Mouse (Mus musculus) liver, embryonic 14.5 days (tissue): ENCODE data around the gene Cobll1. TPM values are rescaled to one million over a fixed set of nuclear protein-coding genes. Genes with fewer than 3 reads are reported as not detected.
"Not testable (repeated sequence)": the region's sequence is repeated elsewhere in the genome, so short reads cannot be mapped to it uniquely, and the experiment has no call there.

ENCODE experiments used
- ATAC-seq: fragments of 200-750 bp; cut with Nextera tagmentation; 2 replicates; pipeline ENCODE4 v1.8.0; 2017; ENCODE audit warnings: moderate number of reproducible peaks, mild to moderate bottlenecking, moderate library complexity; ENCODE audit not compliant: insufficient read depth
- DNase-seq, 3 experiments: peaks; one replicate each; pipeline ENCODE4 v3.0.0-alpha.2; 2012 to 2013; ENCODE audit warnings: low read depth in 3 of 3, low spot score in 3 of 3
- H3K27ac ChIP-seq: fragments of 300-500 bp; sonication (generic); 2 replicates; pipeline ENCODE4 v1.5.1; 2014; ENCODE audit warnings: moderate library complexity, mild to moderate bottlenecking, control low read depth, inconsistent platforms
- H3K27me3 ChIP-seq: fragments of 300-500 bp; sonication (generic); 2 replicates; pipeline ENCODE4 v1.6.1; 2014; ENCODE audit warnings: mild to moderate bottlenecking, low read length, moderate library complexity; ENCODE audit not compliant: control insufficient read depth, insufficient read depth
- H3K36me3 ChIP-seq: fragments of 300-500 bp; sonication (generic); replicated peaks from 2 replicates; pipeline ENCODE4 v1.6.1; 2014; ENCODE audit warnings: low read depth; ENCODE audit not compliant: control insufficient read depth, insufficient read depth
- H3K4me1 ChIP-seq, 2 experiments: fragments of 200-500 bp in 1 of 2; fragments of 300-500 bp in 1 of 2; sonication (generic) in 1 of 2; replicated peaks; 2 replicates each; pipeline ENCODE4 v1.6.1; 2012 to 2014; ENCODE audit warnings: antibody characterized with exemption in 1 of 2, inconsistent platforms in 1 of 2, low read length in 1 of 2; ENCODE audit not compliant: control insufficient read depth in 2 of 2, insufficient read depth in 2 of 2
- H3K4me2 ChIP-seq: fragments of 300-500 bp; sonication (generic); 2 replicates; pipeline ENCODE4 v1.6.1; 2014; ENCODE audit warnings: low read depth, mild to moderate bottlenecking, control low read depth, moderate library complexity
- H3K4me3 ChIP-seq, 2 experiments: fragments of 200-500 bp in 1 of 2; fragments of 300-500 bp in 1 of 2; sonication (generic) in 1 of 2; 2 replicates each; pipeline ENCODE4 v1.5.1; 2012 to 2014; ENCODE audit warnings: low read depth in 2 of 2, low read length in 2 of 2, mild to moderate bottlenecking in 2 of 2, control low read depth in 1 of 2, inconsistent platforms in 1 of 2, moderate library complexity in 1 of 2; ENCODE audit not compliant: insufficient read depth in 1 of 2
- H3K9ac ChIP-seq: fragments of 300-500 bp; sonication (generic); replicated peaks from 2 replicates; pipeline ENCODE4 v1.6.1; 2014; ENCODE audit warnings: mild to moderate bottlenecking, control low read depth, moderate library complexity
- H3K9me3 ChIP-seq: fragments of 300-500 bp; sonication (generic); 2 replicates; pipeline ENCODE4 v1.6.1; 2016; ENCODE audit warnings: low read length, mixed read lengths; ENCODE audit not compliant: control insufficient read depth
- CTCF ChIP-seq: IDR thresholded peaks from 2 replicates; pipeline ENCODE4 v1.5.1; 2016; ENCODE audit warnings: antibody characterized with exemption, low read depth, control low read depth
- EP300 ChIP-seq: IDR thresholded peaks from 2 replicates; pipeline ENCODE4 v1.6.1; 2016; ENCODE audit warnings: antibody characterized with exemption, low read depth
- WGBS: fragments of 180-500 bp; shearing (Covaris S2); extraction: QIAGEN DNeasy Blood & Tissue Kit; methylation state at CpG from one replicate; pipeline ENCODE4 v1.1.7; 2014; ENCODE audit not compliant: insufficient replicate concordance; 5-methylcytosine and 5-hydroxymethylcytosine counted together
- polyA plus RNA-seq, 2 experiments: library from polyadenylated mRNA; depleted of rRNA in 1 of 2; stranded (reverse) in 1 of 2; unstranded in 1 of 2; fragments of >200 nt; fragmentation: Nextera tagmentation in 1 of 2; extraction: Ambion mirVana in 1 of 2; gene quantifications; 2 replicates each; pipeline versions ENCODE4 v1.2.1 to v1.2.3; 2012 to 2014

Gene Cobll1
- polyA plus RNA-seq, 2 experiments: 2.6 to 3.3 TPM

DNA sequence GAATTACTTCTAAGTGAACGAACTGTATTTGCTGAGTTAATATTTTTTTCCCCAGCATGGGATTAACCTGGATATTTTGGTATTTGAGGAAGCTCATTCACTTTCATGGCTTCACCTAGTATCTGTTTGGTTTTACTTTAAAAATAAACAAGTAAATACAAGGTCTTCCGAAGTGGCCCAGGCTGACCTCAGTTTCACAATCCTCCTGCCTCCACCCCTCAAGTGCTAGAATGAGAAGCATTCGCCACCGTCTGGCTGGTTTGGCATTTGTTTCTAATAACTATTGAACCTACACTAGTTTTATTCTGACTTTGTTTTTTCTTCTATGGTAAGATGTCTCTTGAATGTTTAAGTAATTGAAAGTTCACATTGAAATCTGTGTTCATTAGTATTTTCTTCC, 23.0 kb upstream of the Cobll1 start:
- ATAC-seq: no peak
- no peak for DNase-seq
- WGBS: 52% methylated on average over 4 of the region's 4 CpGs
- Histone ChIP-seq H3K27ac (no peak overlapping the region), H3K4me2 (no peak overlapping the region), H3K9me3 (no peaks in the 10 kb centered on the region), H3K27me3 (no peaks in the 10 kb centered on the region), H3K4me3 (no peak overlapping the region), H3K4me1 (no peaks in the 10 kb centered on the region), H3K36me3 (no peaks in the 10 kb centered on the region), H3K9ac (no peak overlapping the region)
- no peak for TF ChIP-seq EP300

DNA sequence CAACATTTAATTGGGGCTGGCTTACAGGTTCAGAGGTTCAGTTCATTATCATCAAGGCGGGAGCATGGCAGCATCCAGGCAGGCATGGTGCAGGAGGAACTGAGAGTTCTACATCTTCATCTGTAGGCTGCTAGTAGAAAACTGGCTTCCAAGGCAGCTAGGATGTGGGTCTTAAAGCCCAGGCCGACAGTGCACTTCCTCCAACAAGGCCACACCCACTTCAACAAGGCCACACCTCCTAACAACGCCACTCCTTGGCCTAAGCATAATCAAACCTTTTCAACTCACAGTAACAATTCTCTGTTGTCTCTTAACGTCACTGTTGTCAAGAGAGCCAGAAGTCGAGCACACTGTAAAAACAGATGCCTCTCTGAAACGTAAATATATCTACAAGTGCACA, 21.6 kb upstream of the Cobll1 start:
- not testable (repeated sequence) for H3K36me3 ChIP-seq, H3K4me1 ChIP-seq, H3K27me3 ChIP-seq, H3K9ac ChIP-seq, H3K9me3 ChIP-seq, DNase-seq, H3K4me3 ChIP-seq, H3K4me2 ChIP-seq, ATAC-seq, H3K27ac ChIP-seq
- 48% methylated on average over 6 of the region's 6 CpGs for WGBS

DNA sequence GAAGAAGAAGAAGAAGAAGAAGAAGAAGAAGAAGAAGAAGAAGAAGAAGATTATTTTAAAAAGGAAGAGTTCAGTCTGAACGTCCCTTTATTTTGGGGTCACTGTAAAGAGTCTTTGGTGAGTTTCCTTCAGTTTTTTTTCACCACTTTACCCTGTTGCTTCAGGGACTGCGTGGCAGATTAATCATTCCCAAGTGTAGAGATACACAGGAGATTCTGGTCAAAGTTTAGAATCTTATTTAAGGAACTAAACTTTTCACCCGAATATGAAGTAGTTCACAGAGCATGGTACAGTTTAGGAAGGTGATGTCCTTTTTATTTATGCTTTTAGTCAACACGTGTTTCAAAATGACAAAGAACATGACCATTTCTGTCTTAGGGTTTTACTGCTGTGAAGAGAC, 21.2 kb upstream of the Cobll1 start:
- no peaks in the 10 kb centered on the region for H3K4me1 ChIP-seq
- WGBS: 59% methylated on average over 4 of the region's 4 CpGs
- no peaks in the 10 kb centered on the region for H3K9me3 ChIP-seq
- DNase-seq: no peak
- H3K4me3 ChIP-seq: no peak overlapping the region
- no peaks in the 10 kb centered on the region for H3K27me3 ChIP-seq
- TF ChIP-seq CTCF: no peak
- no peak for TF ChIP-seq EP300
- H3K9ac ChIP-seq: no peak overlapping the region
- no peaks in the 10 kb centered on the region for H3K36me3 ChIP-seq
- no peak overlapping the region for H3K4me2 ChIP-seq
- ATAC-seq: no peak
- no peak overlapping the region for H3K27ac ChIP-seq

DNA sequence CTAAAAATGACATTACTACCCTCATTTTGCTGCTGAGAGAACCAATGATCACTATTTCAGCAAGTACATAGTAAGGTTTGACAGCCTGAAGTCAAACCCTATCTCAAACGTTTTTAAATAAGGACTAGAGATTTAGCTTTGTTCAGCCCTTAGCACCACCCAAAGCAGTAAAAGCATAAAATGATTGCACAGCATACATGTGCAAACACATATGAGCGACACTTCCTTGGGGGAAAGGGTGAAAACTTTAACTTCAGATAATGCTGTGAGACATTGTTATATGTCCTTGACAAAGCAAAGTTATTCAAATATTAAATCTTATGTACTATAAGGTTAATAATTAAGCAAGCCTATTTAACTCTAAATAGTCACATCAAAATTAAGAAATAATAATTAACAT, 18.2 kb upstream of the Cobll1 start:
- Histone ChIP-seq H3K9me3 (no peaks in the 10 kb centered on the region), H3K27me3 (no peaks in the 10 kb centered on the region), H3K36me3 (no peaks in the 10 kb centered on the region), H3K4me1 (no peaks in the 10 kb centered on the region), H3K9ac (no peak overlapping the region), H3K27ac (no peak overlapping the region), H3K4me3 (no peak overlapping the region), H3K4me2 (no peak overlapping the region)
- DNase-seq (no peak), ATAC-seq (no peak)
- WGBS: 38% methylated on average over 2 of the region's 2 CpGs
- TF ChIP-seq EP300: no peak
- TF ChIP-seq CTCF: no peak

DNA sequence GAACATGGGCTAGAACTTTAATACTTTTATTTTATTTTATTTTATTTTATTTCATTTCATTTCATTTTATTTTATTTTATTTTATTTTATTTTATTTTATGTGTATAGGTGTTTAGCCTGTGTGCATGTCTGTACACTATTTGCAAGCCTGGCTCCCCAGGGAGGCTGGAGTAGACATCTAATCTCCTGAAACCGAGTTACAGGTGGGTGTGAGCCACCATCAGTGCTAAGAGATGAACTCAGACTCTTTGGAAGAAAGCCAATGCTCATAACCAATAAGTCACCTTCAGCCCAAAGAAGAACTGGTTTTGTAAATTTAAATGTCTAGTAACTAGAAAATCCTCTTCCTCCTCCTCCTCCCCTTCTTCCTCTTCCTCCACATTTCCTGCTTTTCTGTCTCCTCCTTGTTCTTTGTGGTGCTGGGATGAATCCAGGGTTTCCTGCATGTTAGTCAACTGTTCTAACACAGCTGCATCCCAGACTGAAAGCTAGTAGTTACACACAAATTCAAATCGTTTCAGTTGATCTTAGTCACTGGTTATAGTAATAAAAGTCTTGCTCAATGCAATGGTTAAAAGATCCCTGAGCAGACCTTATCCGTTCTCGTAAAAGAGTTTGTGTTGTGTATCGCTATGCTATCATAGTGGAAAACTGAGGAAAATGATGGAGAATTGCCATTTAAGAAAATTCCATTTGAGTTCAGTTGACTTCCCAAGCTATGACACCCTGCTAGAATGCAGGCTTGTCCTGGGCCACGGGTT, 17.5 kb upstream of the Cobll1 start:
- H3K27me3 ChIP-seq: no peaks in the 10 kb centered on the region
- no peaks in the 10 kb centered on the region for H3K9me3 ChIP-seq
- H3K36me3 ChIP-seq: no peaks in the 10 kb centered on the region
- no peak overlapping the region for H3K4me2 ChIP-seq
- no peak for ATAC-seq
- no peak for TF ChIP-seq CTCF
- TF ChIP-seq EP300: no peak
- WGBS: 61% methylated on average over 6 of the region's 6 CpGs
- H3K27ac ChIP-seq: no peak overlapping the region
- no peak overlapping the region for H3K4me3 ChIP-seq
- no peaks in the 10 kb centered on the region for H3K4me1 ChIP-seq
- no peak for DNase-seq
- no peak overlapping the region for H3K9ac ChIP-seq
